Mouse (Mus musculus) erythroid progenitor cell, adult 5-6 weeks (primary cell): ENCODE measurements around the gene Elovl6. TPM values are rescaled to one million over a fixed set of nuclear protein-coding genes. Genes with fewer than 3 reads are reported as not detected.

ENCODE experiments used
- ATAC-seq: replicated peaks from 2 replicates; pipeline ENCODE4 v1.8.0; 2016; ENCODE audit warnings: moderate number of reproducible peaks, mild to moderate bottlenecking, moderate TSS enrichment, inconsistent platforms; ENCODE audit not compliant: poor library complexity, low FRiP score, severe bottlenecking
- total RNA-seq, 2 experiments: library from RNA; stranded (forward) in 1 of 2; stranded (reverse) in 1 of 2; fragments of 150-400 nt in 1 of 2; fragments of 186-747, 209-891 nt in 1 of 2; gene quantifications; 2 replicates each; pipeline versions ENCODE4 v1.2.3 to v1.2.4; 2015 to 2017; ENCODE audit warnings: low replicate concordance in 2 of 2

Elovl6 gene
- total RNA-seq, 2 experiments from 2014 or later: 0.23 to 7.5 TPM

DNA sequence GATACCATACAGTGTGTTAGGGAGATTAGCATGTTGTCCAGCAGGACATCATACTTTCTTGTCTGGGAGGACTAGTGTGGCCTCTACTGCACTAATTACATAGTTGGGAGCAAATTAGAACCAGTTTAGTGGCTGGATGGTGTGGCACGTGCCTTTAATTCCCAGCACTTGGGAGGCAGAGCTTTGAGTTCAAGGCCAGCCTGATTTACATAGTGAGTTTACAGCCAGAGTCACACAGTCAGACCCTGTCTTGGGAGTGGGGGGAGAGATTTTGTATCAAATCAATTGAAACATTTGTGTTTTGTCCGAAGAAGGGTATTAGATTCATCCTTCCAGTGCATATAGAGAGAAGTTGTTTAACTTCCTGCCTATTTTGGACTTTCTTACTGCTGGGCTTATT, 8.7 kb downstream of the Elovl6 start:
- ATAC-seq: no peak

DNA sequence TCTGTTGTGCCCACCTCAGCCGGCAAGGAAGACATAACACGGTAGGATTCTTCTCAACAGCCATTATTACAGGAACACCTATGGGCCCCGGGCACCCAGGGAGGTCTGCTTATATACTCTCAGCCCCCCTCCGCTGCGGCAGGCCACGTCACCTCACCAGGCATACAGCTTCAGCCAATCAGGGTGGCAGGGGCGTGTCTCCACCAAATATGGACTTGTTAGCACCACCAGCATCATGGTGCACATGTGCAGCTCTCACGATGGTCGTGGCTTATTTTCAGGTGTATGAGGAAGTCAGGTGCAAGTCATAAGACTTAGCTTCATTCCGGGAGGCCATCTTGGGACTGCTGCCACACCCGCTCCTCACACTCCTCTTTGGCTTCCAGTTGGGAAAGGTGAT, 9.3 kb downstream of the Elovl6 start:
- no peak for ATAC-seq

DNA sequence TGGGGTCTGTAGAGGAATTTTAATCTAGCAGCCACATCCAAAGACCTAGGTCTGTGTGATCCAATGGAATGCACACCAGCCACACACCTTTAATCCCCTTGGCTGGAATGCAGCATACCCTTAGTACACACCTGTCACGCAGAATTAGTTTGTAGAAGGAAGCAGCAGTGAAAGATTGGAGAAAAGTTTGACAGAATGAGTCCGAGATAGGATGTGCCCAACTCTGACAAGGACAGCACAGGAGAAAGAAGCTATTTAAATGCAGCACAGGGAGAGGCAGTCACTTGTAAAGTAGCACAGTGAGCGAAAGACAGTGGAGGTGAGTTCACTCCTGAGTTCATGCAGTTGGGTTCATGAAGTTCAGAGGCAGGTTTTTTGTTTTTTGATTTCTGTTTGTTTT, 11.2 kb downstream of the Elovl6 start:
- ATAC-seq: no peak

DNA sequence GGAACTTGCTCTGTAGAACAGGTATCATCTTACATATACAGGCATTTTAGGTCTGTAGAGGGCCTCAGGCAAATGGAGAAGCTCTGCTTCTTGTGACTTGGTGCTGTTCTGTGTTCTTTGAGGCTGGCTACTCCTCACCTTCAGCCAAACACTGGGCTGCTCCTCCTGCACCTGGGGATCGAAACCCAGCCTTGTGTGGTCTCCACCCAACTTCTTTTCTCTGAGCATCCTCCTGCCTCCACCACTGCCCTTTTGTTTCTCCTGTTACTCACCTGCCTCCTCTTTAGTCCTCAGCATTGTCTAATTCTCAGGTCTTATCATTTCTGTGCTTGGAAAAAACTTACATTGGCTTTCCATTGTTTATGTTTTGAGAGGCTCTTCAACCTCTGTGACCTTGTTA, 12.1 kb downstream of the Elovl6 start:
- no peak for ATAC-seq

DNA sequence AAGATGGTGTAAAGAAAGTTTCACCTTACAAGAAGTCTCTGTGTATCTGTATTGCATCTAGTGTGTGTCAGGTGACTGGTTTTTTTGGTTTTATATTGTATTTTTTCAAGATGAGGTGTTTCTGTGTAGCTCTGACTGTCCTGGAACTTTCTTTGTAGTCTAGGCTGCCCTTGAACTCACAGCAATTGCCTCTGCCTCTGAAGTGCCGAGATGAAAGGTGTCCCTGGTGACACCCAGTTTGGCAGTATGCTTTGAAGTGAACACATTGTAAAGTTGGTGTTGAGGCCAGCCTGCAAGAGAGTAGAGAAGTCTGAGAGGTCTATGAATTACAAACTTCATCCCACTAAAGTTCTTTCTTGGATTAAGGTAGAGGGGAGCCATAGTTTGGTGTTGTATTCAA, 13.1 kb downstream of the Elovl6 start:
- no peak for ATAC-seq

DNA sequence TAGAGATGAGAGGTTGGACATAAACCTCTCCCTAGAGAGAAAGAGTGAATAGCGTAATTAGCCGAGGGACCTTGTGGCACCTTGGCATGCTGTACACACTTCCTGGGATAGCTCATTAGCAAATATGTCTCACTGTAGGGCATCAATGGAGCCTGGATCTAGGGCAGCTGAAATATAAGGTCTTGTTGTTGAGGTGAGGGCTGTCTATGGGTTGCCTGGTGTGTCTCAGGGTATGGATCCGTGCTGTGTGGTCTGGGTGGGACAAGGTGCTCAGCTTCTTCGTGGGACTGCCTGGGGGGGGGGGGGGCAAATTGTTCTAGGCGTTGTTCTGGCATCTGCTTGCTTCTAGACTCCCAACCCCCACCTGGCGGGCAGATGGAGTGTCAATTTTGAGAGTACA, 13.6 kb downstream of the Elovl6 start:
- ATAC-seq: no peak

DNA sequence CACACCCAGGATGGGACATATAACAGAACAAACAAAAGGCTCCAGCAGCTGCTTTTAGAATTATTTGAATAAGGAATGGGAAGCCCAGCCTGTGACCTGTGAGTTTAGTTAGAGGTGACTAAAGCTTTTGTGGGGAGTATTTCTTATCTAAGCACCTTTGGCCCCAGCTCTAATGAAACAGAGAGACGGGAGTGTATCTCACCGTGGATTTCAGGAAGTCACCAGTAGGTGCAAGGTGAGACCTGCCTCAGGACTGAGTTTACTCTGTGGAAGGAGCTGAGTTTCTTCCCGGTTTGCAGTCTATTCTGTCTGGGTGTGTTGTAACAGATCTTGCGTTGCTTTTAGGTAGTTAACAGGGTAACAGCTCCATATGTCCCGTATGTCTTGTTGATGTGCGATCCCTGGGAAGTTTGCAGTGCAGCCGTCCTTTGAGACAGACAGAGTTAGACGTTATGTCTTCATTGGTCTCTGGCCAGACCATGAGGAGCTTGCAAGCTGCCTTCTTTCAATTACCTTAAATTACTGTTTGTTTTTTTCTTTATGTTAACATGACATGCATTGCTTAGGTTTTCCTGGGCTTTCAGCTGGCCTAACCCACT, 15.8 kb downstream of the Elovl6 start:
- ATAC-seq: no peak

DNA sequence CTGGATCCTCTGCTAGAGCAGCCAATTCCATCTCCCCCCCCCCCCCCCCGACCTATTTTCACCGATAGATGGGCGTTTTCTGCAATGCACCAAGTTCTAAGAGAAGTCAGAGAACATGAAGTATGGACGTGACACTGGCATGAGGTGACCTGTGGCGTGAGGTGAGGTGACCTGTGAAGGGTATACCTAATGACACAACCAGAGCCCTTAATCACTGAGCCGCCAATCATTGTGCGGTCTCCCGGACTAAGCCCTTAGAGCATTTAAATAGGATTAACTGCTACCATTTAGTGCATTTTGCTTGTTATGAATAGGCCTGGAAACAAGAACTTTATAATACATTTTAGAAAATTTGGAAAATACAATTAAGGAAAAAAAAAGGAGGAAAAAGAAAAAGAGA, 16.6 kb downstream of the Elovl6 start:
- ATAC-seq: no peak

DNA sequence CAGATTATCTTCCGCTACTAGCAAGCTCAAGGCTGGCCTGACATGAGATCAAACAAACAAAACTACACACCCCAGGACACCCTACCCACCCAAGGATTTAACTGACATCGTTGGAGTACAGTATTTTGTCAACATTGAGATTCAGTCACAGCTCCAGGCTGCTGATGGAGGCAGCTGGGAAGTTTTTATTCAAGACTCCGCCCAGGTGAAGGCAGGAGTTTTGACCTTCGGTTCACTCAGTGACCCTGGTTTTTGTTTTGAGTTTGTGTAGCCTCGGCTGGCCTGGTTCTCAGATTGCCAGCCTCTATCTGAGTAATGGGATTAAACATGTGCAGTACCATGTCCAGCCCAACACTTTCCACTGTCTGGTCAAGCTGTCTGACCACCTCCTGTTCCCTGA, 17.4 kb downstream of the Elovl6 start:
- ATAC-seq: no peak

DNA sequence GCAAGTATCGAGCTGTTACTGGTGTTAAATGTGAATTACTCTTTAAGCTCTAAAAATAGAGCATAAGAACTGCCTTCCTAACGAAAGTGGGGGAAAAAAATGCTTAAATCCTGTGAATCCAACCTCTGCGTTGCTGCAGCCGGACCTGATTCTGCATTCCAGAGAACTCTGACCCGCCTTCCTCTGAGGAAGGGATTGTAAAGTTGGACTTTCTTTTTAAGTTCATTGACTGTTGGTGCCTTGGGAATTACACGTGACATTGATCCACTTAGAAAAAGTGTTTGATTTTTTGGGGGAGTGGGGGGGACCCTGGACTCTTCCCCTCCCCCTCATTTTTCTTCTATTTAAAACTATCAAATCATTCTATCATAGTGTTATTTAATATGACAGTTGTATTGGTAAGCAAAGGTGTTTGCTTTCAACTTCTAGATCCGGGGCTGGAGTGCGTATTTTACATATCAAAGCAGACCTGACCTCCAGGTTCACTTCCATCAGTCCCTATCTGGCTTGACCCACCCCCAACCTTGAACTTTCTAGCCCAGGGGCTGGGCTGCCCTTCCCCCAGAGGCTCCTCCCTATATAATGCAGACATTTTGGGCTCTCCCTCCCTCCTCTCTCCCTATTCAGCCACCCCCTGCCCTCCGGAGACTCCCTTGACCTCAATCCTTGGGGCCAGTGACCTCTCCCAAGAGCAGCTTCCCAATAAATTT, 19.6 kb downstream of the Elovl6 start:
- ATAC-seq: no peak

DNA sequence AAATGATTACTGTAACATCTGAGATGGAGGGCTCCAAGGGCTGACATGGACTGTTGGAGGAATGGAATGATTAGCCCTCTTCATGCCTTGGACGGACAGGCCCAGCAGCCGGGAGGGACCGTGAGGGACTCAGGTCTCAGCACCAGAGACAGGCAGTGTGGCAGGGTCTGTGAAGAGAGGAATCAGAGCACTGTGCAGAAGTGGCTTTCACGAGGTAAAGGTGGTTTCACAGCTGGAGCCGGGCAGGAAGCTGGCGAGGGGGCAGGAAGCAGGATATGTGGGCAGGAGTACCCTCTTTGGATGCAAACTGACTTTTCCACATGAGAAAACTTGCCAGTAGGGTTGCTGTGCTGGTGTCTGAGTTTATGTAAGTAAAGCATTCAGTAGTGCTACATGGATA, 20.2 kb downstream of the Elovl6 start:
- ATAC-seq: no peak

DNA sequence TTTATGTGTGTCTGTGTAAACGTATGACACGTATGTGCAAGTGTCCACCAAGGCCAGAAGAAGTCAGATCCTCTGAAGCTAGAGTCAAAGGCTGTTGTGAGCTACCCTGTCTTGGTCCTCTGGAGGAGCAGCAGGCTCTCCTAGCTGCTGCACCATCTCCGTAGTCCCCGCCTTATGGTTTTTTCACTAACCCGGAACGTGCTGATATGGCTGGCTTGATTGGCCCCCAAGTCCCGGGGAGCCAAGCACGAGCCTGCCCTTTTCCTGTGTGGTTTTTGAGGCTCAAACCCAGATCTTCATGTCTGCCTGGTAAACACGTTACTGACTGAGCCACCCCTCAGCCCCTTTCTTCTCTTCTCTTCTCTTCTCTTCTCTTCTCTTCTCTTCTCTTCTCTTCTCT, 21.0 kb downstream of the Elovl6 start:
- peak; percentile 64; the same call in 1 of the 2 replicates for ATAC-seq

DNA sequence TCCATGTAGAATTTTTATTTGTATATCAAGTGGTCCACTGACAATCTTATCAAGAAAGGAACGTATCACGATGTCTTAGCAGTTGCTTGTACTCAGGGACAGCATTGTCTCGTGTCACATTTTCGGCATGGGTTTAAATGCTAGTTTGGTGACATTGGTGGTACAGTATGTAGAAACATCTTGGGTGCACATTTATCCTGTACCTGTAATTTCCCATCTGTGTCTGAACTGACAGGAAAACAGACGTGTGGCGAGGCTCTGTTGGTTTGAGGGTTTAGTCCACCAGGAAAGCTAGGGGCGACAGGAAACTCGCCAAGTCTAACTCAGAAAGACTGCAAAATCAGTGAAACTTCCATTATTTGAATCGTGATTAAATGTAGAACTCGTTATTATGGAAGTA, 21.5 kb downstream of the Elovl6 start:
- no peak for ATAC-seq

DNA sequence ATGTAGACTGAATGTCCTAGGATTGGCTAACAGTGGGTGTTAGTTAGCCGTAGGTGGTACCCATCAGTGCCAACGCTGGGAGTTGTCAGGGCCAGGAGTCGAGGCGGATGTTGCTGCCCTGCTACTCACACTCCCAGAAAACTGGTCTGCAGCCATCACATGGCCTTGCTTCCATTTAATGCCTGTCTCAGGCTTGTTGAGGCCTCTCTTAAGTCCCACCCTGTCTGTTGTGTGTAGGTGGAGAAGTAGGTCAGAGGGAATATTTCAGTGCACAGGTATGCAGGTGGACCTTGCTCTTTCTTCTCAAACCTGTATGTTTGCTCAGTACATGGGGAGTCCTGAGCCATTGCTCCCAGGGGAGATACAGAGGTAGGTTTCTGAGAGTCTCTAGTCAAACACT, 22.3 kb downstream of the Elovl6 start:
- ATAC-seq: no peak

DNA sequence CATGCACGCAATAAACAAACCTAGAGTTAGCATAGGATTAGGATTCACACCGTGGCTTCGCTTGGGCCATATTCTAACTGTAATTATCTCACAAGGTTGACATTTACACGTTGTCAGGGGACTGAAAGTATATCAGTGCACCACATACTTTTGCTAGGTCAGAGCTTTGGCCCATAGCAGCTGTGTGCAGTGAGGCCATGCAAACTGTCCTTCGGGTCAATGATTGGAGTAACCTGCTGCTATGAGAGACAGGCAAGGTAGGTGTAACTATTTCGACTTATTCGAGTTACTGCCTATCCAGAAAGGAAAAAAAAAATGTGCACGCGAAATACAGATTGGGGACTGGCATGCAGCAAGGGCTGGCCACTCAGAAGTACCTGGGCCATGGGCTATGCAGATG, 24.9 kb downstream of the Elovl6 start:
- ATAC-seq: no peak

DNA sequence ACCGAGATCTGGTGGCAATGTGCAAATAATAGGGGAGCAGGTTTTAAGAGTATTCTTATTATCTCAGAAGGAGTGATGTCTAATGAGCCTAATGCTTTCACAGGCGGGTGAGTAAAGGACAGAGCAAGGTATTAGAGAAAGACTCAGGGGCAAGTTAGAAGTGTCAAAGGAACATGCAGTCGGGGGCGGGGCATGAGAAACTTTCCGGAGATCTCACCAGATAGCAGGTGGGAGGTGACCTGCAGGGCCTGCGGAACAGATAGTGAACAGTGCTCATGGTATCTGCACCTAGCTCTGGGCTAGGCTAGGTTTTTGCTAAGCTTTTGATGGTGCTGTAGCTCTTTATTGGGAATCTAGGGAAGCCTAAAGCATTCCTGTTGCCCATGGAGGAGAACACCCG, 25.4 kb downstream of the Elovl6 start:
- no peak for ATAC-seq

DNA sequence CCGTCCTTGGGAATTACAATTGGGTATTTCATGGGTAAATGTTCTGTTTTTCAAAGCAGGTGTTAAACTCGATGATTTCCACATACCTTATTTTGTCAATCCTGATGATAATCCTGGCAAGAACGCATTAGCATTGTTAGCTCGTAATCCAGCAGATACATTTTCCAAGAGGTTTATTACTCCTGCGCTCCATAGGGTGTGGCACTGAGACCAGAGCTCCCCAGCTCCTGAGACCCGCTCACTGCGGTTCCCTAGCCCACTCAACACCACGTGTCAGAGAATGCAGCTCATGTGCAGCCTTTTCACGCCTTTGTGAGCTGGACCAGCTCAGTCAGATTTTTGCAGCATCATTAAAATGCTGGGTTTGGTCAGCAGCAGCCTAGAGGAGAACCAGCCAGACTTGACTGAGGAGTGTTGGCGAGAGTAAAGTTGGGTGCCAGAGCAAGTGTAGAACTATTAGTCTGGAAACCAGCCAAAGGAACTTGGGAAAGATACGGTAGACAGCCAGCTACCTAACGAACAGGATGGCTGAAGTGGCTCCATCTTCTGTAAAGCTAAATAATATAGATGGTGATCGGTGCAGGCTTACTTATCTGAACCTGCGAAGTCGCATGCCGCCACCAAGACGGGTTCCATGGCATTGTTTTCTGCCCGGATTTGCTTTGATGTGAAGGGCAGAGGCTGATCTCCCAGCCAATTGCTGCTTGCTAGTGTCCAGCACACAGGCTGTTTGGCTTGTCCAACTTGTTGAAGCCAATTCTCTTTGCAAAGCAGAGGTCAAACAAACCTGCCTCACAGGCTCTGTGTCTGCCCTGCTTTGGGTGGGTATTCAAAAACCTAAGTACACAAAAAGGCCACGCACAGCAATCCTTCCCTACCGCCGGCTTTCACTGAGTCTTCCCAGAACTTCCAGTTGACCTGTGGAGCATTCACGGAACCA, 26.1 kb downstream of the Elovl6 start:
- no peak for ATAC-seq

DNA sequence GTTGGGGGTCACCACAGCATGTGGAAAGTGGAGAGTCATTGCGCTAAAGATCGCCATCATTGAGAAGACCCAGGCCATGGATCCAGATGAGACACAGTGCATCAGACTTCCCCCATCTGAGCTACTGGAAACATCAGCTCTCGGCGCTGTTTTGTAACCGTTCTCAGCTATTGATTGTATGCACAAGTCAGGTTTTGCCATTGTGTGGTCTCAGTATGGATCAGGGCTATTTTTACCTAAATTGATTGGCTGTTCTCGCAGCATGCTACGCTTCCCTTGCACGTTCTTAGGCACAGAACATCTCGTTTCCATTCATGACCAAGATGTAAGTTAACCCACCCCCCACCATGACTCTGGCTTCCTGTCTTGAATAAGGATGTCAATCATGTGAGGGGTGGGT, 27.9 kb downstream of the Elovl6 start:
- ATAC-seq: no peak

DNA sequence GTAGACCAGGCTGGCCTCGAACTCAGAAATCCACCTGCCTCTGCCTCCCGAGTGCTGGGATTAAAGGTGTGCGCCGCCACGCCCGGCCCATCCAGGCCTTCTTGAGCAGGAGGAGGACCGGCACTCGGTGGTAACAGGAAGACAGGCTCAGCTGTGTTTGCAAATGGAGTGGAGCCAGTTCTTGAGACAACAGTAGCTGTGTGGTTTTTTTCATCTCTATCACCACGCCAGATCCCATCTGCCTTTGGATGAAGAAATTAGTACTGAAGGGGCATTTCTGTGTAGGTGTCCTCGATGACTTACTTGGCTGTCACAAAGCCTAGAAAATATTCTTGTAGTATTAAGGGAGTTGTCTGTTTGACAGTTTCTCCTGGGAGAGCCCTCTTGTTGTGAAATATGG, 28.9 kb downstream of the Elovl6 start:
- ATAC-seq: no peak

DNA sequence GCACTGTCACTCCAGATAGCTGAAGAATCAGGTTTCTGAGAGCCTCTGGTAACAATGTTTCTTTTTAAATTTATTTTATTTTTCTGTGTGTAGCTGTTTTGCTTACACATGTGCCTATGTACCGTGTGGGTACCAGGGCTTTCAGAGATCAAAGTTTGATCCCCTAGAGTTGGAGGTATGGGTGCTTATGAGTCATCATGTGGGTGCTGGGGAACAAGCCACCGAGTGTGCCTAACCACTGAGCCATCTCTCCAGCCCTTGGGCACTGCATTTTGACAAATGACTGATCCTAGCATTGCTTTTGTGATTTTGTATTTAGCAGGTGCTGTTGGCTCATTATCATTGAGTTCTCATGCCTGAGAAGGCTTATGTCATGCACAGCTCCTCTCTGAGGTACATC, 29.7 kb downstream of the Elovl6 start:
- no peak for ATAC-seq

DNA sequence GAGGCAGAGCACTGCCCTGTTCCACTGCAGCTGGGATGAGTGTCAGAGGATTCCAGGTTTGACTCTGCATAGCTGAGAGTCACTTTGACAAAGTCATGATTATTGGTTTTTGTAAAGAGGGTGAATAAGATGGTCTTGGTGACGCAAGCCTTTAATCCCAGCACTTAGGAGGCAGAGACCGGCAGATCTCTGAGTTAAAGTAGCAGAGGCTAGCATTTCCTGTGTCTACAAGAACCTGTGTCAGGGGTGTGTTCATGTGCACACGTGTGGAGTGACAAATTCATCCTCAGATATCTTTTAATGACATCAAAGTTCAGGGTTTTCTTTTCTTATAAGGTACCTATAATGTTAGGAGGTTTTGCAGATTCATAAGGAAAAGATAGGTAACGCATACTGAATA, 30.3 kb downstream of the Elovl6 start:
- ATAC-seq: no peak
